Mouse (Mus musculus) erythroblast, embryonic 14.5 days (primary cell): ENCODE measurements around the gene Trp53bp2.

ENCODE experiments used
- GATA1 ChIP-seq: IDR thresholded peaks from 2 replicates; pipeline ENCODE4 v1.6.1; 2012; ENCODE audit warnings: low read length, inconsistent platforms, mixed read lengths
- TAL1 ChIP-seq: IDR thresholded peaks from 3 replicates; pipeline ENCODE4 v1.6.1; 2012; ENCODE audit warnings: low read length, inconsistent platforms, mixed read lengths

- TF ChIP-seq GATA1 (no peak), TAL1 (no peak)
Observed at GRCm38 (mm10) chr1:182465309-182465708, 56.3 kb downstream of the Trp53bp2 start.
